In genomic region chr2:37421903-37422302, GRCm38 (mm10) we compare ENCODE assay signal across 8 mouse cellular contexts. TPM values are rescaled to one million over a fixed set of nuclear protein-coding genes. Genes with fewer than 3 reads are reported as not detected.
A peak's percentile ranks its signal among the peaks of the same experiment; 100 is the strongest.
DNase-seq lines count a peak whose midpoint lies in the region; ATAC-seq and TF ChIP-seq lines count a peak whose summit lies in the region.

No protein-coding gene starts in this region.

- intact Hi-C loops in gastrocnemius, postnatal 14 days (cut with DNase I; ENCODE audit: low total_unique reads): no loop called here

- no peaks in the 10 kb centered on the region for H3K36me3 ChIP-seq in liver, adult 2 months (ENCODE audit: control insufficient read depth, insufficient read depth, low read length)
- H3K36me3 ChIP-seq in embryonic facial prominence, embryonic 12.5 days: no peaks in the 10 kb centered on the region
- peaks cover 5% of the 10 kb centered on the region; the same call in 1 of the 2 replicates for H3K36me3 ChIP-seq in intestine, embryonic 14.5 days (ENCODE audit: control insufficient read depth, insufficient read depth, low read length)
- H3K36me3 ChIP-seq in neural tube, embryonic 12.5 days: no peaks in the 10 kb centered on the region

- no peaks in the 10 kb centered on the region for H3K9me3 ChIP-seq in embryonic facial prominence, embryonic 12.5 days
- H3K9me3 ChIP-seq in intestine, embryonic 14.5 days (ENCODE audit: control insufficient read depth, low read length): no peaks in the 10 kb centered on the region
- H3K9me3 ChIP-seq in neural tube, embryonic 12.5 days: no peaks in the 10 kb centered on the region

- peak overlapping the region; percentile 80 for H3K9ac ChIP-seq in liver, adult 2 months (ENCODE audit: low read depth, low read length)
- peak overlapping the region; percentile 98 for H3K9ac ChIP-seq in embryonic facial prominence, embryonic 12.5 days
- peak overlapping the region; percentile 97 for H3K9ac ChIP-seq in intestine, embryonic 14.5 days (ENCODE audit: low read length)
- H3K9ac ChIP-seq in neural tube, embryonic 12.5 days: peak overlapping the region; percentile 99

- 4% methylated on average over 3 of the region's 3 CpGs for WGBS in liver, adult 2 months
- 5% methylated on average over 3 of the region's 3 CpGs for WGBS in embryonic facial prominence, embryonic 12.5 days
- 4% methylated on average over 3 of the region's 3 CpGs for WGBS in intestine, embryonic 14.5 days
- 10% methylated on average over 3 of the region's 3 CpGs for WGBS in neural tube, embryonic 12.5 days

- H3K4me3 ChIP-seq in liver, adult 2 months (ENCODE audit: insufficient read depth, low read depth, low read length): peak overlapping the region; percentile 83
- H3K4me3 ChIP-seq in embryonic facial prominence, embryonic 12.5 days: peak overlapping the region; percentile 96
- peak overlapping the region; percentile 70 for H3K4me3 ChIP-seq in intestine, embryonic 14.5 days (ENCODE audit: low read depth, low read length)
- H3K4me3 ChIP-seq in neural tube, embryonic 12.5 days: peak overlapping the region; percentile 98

- no peak for DNase-seq in liver, adult 2 months (ENCODE audit: extremely low read depth, low read depth, low spot score)
- DNase-seq in liver: no peak
- DNase-seq in intestine, embryonic 14.5 days (ENCODE audit: low spot score): no peak
- no peak for DNase-seq in cerebellum, postnatal 36 days
- DNase-seq in gastrocnemius, postnatal 14 days: no peak
- no peak for DNase-seq in lung, adult 18-20 months

- no peaks in the 10 kb centered on the region; the same call in 1 of the 2 replicates for H3K79me2 ChIP-seq in liver, adult 2 months (ENCODE audit: control insufficient read depth, insufficient read depth, low read length)

- TF ChIP-seq CTCF in liver, adult 2 months (IDR thresholded peaks at IDR 0.05; ENCODE audit: low read depth, low read length): no peak

- no peaks in the 10 kb centered on the region for H3K27me3 ChIP-seq in liver, adult 2 months (ENCODE audit: control insufficient read depth, insufficient read depth, low read length)
- no peaks in the 10 kb centered on the region for H3K27me3 ChIP-seq in embryonic facial prominence, embryonic 12.5 days
- no peaks in the 10 kb centered on the region for H3K27me3 ChIP-seq in intestine, embryonic 14.5 days (replicated peaks; ENCODE audit: control insufficient read depth, insufficient read depth, low read length)
- H3K27me3 ChIP-seq in neural tube, embryonic 12.5 days (replicated peaks): no peaks in the 10 kb centered on the region

- no peak for ATAC-seq in embryonic facial prominence, embryonic 12.5 days (ENCODE audit: insufficient number of reproducible peaks, insufficient read depth, low FRiP score, low TSS enrichment)
- ATAC-seq in intestine, embryonic 14.5 days (replicated peaks; ENCODE audit: low FRiP score, low TSS enrichment, low read depth): no peak
- no peak for ATAC-seq in neural tube, embryonic 12.5 days (ENCODE audit: low FRiP score, low read depth)

- H3K4me2 ChIP-seq in embryonic facial prominence, embryonic 12.5 days (replicated peaks): peak overlapping the region; percentile 69
- peak overlapping the region; percentile 87 for H3K4me2 ChIP-seq in intestine, embryonic 14.5 days (ENCODE audit: low read length)
- H3K4me2 ChIP-seq in neural tube, embryonic 12.5 days (replicated peaks): peak overlapping the region; percentile 68

- H3K27ac ChIP-seq in liver, adult 2 months (replicated peaks; ENCODE audit: insufficient read depth, low read depth, low read length): no peak overlapping the region
- peak overlapping the region; percentile 97 for H3K27ac ChIP-seq in embryonic facial prominence, embryonic 12.5 days
- peak overlapping the region; percentile 94 for H3K27ac ChIP-seq in intestine, embryonic 14.5 days (ENCODE audit: low read depth)
- H3K27ac ChIP-seq in neural tube, embryonic 12.5 days: peak overlapping the region; percentile 89

- no peaks in the 10 kb centered on the region for H3K4me1 ChIP-seq in liver, adult 2 months (ENCODE audit: control insufficient read depth, insufficient read depth, low read length)
- H3K4me1 ChIP-seq in embryonic facial prominence, embryonic 12.5 days: peaks cover 2% of the 10 kb centered on the region; the same call in 1 of the 2 replicates
- H3K4me1 ChIP-seq in intestine, embryonic 14.5 days (replicated peaks; ENCODE audit: control insufficient read depth, insufficient read depth, low read length): peaks cover 8% of the 10 kb centered on the region; the same call in 1 of the 2 replicates
- peaks cover 6% of the 10 kb centered on the region for H3K4me1 ChIP-seq in neural tube, embryonic 12.5 days

- TF ChIP-seq POLR2A in liver, adult 2 months (IDR thresholded peaks at IDR 0.05; ENCODE audit: extremely low read depth, insufficient read depth, low read length): no peak

RNA-seq across cellular contexts. Expression of gene Rc3h2, which starts 0.8 kb away (rescaled TPM):
- total RNA-seq in liver, adult 2 months (2014; rRNA removed): 16.7 and 17.2 TPM in 2 replicates
- polyA plus RNA-seq in liver, adult 2 months (2012; rRNA removed): 2.4 and 3.0 TPM in 2 replicates
- 22.9 and 23.1 TPM in 2 replicates for polyA plus RNA-seq in embryonic facial prominence, embryonic 12.5 days (2016; fragmentation: Nextera tagmentation; extraction: Ambion mirVana)
- polyA plus RNA-seq in intestine, embryonic 14.5 days (2014; fragmentation: Nextera tagmentation; extraction: Ambion mirVana): 16.4 and 19.1 TPM in 2 replicates
- 31.5 and 31.9 TPM in 2 replicates for polyA plus RNA-seq in neural tube, embryonic 12.5 days (2016; fragmentation: Nextera tagmentation; extraction: Ambion mirVana)
- 10 to 100 TPM; 30.4 to 33.4 TPM for total RNA-seq in gastrocnemius, postnatal 14 days (2021)

RNA-seq across cellular contexts. Expression of gene Zbtb26, which starts 21.0 kb away (rescaled TPM):
- total RNA-seq in liver, adult 2 months (2014; rRNA removed): 5.1 and 6.5 TPM in 2 replicates
- 0.70 and 1.1 TPM in 2 replicates for polyA plus RNA-seq in liver, adult 2 months (2012; rRNA removed)
- polyA plus RNA-seq in embryonic facial prominence, embryonic 12.5 days (2016; fragmentation: Nextera tagmentation; extraction: Ambion mirVana): 10.5 and 12.4 TPM in 2 replicates
- polyA plus RNA-seq in intestine, embryonic 14.5 days (2014; fragmentation: Nextera tagmentation; extraction: Ambion mirVana): 7.0 and 9.8 TPM in 2 replicates
- polyA plus RNA-seq in neural tube, embryonic 12.5 days (2016; fragmentation: Nextera tagmentation; extraction: Ambion mirVana): 10.9 and 11.3 TPM in 2 replicates
- total RNA-seq in gastrocnemius, postnatal 14 days (2021): 1 to 10 TPM; 2.9 TPM

RNA-seq across cellular contexts. Expression of gene Zbtb6, which starts 21.1 kb away (rescaled TPM):
- total RNA-seq in liver, adult 2 months (2014; rRNA removed): 8.2 and 8.5 TPM in 2 replicates
- 0.88 and 1.1 TPM in 2 replicates for polyA plus RNA-seq in liver, adult 2 months (2012; rRNA removed)
- 8.1 and 8.7 TPM in 2 replicates for polyA plus RNA-seq in embryonic facial prominence, embryonic 12.5 days (2016; fragmentation: Nextera tagmentation; extraction: Ambion mirVana)
- polyA plus RNA-seq in intestine, embryonic 14.5 days (2014; fragmentation: Nextera tagmentation; extraction: Ambion mirVana): 3.8 and 4.8 TPM in 2 replicates
- polyA plus RNA-seq in neural tube, embryonic 12.5 days (2016; fragmentation: Nextera tagmentation; extraction: Ambion mirVana): 11.7 and 13.1 TPM in 2 replicates
- 1 to 10 TPM; 3.3 to 3.9 TPM for total RNA-seq in gastrocnemius, postnatal 14 days (2021)

RNA-seq across cellular contexts. Expression of gene Rabgap1, which starts 21.2 kb away (rescaled TPM):
- total RNA-seq in liver, adult 2 months (2014; rRNA removed): 18.2 and 19.1 TPM in 2 replicates
- 3.4 and 4.0 TPM in 2 replicates for polyA plus RNA-seq in liver, adult 2 months (2012; rRNA removed)
- 63.2 and 65.1 TPM in 2 replicates for polyA plus RNA-seq in embryonic facial prominence, embryonic 12.5 days (2016; fragmentation: Nextera tagmentation; extraction: Ambion mirVana)
- 42.5 and 44.6 TPM in 2 replicates for polyA plus RNA-seq in intestine, embryonic 14.5 days (2014; fragmentation: Nextera tagmentation; extraction: Ambion mirVana)
- polyA plus RNA-seq in neural tube, embryonic 12.5 days (2016; fragmentation: Nextera tagmentation; extraction: Ambion mirVana): 52.7 and 61.1 TPM in 2 replicates
- 10 to 100 TPM; 28.9 to 35.2 TPM for total RNA-seq in gastrocnemius, postnatal 14 days (2021)
